Mouse (Mus musculus) A20 (cell line): ENCODE measurements around the gene Mettl5.
A peak's percentile ranks its signal among the peaks of the same experiment; 100 is the strongest.

ENCODE experiments used
- DNase-seq: peaks from one replicate; pipeline ENCODE4 v3.0.0-alpha.2; 2011; ENCODE audit warnings: low read depth, low spot score

Gene Mettl5

DNA sequence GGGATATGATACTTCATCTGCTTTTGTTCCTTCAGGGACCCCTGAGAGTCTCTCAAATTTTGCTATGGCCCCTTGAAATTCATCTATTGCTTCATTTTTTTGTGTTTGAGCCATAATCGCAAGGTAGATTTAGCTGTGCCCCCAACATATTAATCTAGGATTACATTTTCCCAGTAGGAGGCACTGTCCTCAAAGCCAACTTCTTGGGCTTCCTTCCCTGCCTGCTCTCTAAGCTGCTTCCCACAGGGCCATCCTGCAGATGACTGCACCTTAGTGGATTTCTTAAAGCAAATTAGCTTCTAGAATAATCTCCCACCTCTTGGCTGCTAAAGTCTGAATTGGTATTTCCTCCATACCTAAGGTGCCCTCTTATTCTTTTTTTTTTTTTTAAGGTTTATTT, 27.5 kb downstream of the Mettl5 start:
- DNase-seq, result peak; percentile 24

DNA sequence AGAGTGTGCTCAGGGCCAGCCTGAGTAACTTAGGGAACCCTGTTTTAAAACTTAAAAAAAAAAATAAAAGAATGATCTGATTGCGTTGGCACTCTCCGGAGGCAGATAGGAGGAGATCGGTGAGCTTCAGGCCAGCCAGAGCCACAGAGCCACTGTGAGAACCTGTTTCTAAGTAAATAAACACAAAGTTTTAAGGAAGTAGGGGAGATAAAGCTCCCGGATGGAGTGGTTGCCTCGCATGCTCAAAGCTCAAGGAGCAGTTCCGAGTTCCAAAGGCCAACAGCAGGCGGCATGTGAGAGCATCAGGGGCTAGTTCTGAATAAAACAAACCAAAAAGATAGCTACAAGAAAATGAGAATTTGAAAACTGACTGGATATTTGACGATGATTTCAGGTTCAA, 29.0 kb downstream of the Mettl5 start:
- no peak for DNase-seq

DNA sequence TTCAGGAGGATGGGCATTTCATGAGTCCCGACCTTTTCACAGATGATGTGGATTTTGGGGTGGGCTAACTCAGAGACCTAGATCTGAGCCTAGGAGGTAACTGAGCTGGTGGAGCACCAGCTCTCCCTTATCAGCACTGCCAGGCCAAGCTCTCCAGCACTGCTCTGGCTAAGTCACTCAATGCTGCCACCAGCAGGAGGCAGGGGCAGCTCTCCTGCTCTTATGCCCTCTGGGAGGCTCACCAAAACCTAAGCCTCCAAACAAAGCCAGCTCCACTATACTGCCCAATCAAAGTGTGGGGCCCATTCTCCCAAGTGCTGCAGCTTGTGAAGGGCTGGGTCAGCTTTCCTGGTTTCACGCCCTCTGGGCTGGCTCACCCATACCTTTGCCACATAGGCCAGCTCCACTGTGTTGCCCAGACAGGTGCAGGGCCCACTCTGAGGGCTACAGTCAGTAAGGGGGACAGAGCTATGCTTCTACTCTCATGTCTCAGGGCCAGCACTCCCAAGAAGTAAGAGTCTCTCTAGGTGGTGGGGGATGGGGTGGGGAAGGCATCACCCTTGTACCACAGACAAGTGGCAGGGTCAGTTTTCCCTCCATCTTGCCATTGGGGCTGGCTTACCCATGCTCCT, 33.9 kb downstream of the Mettl5 start:
- DNase-seq, result no peak

DNA sequence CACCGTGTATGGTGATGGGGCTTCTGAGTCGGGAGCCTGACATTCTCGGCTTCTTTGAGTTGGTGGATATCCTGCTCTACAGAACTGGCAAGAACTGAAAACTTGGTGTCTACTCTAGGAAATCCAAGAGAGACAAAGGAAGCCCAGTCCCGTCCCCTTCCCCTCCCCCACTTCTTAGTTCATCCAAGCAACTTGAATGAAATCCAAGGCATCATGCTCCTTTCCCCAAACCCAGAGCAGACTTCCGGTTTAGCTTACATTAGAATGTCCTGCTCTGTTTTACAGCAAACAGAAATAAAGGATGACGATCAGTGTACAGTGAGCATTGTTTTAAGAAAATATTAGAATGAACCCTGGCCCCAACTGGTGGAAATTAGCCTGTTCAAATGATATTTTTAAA, 36.2 kb downstream of the Mettl5 start:
- no peak for DNase-seq

DNA sequence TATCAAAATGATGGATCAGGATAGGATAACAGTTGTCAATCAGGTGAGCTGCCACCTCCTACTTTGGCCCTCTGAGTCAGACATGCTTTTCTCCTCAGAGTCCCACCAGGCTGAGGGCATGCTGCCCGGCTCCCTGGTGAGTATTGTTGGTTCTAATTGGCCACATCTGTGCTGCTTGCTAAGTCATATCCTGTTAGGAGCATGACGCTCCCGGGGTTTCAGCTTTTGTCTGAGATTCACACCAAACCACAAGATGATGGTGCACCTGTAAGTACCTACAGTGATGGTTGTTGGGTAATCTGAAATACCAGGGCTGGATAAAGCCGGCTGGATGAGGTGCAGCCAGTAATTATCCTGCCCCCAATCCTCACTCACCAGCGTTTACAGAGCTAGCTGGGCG, 45.2 kb downstream of the Mettl5 start:
- no peak for DNase-seq

DNA sequence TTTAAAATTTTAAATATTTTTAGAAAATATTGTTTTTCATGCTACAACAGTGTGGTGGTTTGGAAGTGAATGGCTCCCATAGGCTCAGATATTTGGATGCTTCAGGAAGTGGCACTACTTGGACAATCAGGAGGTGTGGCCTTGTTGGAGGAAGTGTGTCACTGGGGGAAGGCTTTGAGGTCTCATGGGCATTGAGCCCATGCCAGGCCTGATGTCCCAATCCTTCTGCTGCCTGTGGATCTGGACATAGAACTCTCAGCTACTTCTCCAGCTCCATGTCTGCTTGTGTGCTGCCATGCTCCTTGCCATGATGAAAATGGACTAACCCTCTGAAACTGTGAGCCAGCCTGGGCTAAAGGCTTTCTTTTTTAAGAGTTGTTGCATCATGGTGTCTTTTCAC, 46.7 kb downstream of the Mettl5 start:
- DNase-seq, result no peak

DNA sequence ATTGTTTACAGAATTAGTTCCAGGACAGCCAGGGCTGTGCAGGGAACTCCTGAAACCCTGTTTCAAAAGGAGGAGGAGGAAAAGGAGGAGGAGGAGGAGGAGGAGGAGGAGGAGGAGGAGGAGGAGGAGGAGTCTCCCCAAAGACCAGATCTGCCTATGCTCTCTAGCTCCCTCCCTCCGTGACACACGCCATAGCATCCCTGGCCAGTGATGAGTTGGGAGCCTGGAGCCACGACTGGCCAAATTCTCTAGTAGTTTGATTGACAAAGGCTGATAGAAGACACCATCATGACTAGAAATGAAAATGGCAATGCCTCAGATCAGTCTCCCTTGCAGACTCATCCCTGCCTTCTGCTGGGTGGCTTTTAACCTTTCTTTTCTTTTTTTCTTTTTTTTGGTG, 47.4 kb downstream of the Mettl5 start:
- DNase-seq, result no peak

DNA sequence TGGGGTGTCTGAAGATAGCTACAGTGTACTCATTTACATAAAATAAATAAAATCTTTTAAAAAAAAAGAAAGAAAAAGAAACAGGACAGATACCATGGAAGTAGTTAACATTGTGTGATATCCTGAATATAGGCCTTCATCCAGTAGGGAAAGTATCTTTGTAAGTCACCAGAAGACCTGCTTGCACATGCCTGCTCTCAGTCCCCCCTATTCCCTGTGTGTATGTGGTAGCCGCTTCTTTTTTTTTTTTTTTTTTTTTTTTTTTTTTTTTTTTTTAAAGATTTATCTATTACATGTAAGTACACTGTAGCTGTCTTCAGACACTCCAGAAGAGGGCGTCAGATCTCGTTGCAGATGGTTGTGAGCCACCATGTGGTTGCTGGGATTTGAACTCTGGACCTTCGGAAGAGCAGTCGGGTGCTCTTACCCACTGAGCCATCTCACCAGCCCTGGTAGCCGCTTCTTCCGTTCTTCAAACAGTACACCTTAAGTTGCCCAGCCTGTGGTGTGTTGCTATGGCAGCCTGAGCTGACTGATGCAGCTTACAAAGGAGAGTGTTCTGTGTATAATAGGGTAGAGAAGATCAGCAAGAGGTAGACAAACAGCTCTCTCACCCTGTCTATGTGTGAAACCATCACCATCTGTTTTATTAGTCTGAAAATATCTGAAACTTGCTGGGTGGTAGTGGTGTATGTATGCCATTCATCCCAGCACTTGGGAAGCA, 48.0 kb downstream of the Mettl5 start:
- peak; percentile 11 for DNase-seq

DNA sequence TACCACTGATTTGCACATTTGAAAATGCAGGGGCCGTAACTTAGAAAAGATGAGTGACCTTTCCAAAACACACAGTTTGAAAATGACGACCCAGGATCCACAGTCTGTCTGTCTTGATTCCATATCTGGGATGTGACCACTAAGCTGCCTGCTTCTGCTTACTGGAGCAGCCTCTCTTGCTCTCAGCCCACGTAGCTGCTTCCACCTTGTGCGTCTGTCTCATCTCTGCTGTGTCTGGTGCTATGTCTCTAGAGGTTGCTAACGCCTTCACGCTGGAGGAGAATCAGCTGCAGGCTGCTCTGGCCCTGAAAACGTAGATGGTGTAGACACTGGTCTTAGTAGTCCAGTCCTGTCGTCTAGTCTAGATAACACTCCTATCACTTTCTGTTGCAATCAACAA, 55.3 kb downstream of the Mettl5 start:
- DNase-seq, result no peak

DNA sequence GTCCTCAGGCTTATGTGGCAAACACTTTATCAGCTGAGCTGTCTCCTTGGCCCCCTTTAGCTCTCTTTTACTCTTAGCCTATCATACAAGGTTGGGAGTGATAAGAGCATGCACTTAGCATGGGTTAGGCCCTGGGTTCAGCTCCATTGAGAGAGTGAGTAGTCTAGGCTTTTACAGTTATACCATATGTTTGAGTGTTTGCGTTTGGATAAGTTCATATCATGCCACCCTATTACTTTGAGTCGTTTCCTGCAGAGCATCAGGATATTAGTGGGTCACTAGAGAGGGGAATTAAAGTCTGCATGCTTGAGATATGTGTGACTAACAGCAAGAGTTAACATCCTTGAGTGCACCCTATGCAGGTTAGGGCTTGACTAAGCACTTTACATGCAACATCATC, 55.7 kb downstream of the Mettl5 start:
- no peak for DNase-seq

DNA sequence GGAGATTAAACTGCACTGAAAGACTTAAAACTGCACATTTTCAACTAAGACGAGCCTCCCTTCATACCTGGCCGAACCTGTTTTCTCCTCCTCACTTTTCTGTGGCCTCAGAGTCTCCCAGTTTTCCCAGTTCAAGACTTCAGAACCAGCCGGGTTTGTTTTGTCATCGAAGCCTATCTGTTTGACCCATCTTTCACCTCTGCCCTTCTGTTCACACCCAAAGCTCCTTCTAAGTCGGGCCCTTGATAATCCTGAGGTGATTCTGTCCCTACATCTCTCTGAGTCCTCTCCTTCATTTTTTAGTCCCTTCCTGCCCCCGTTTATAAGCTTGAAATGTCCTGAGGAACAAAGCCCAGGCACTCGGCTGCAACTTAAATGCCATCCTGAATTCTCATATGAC, 57.4 kb downstream of the Mettl5 start:
- DNase-seq, result no peak

DNA sequence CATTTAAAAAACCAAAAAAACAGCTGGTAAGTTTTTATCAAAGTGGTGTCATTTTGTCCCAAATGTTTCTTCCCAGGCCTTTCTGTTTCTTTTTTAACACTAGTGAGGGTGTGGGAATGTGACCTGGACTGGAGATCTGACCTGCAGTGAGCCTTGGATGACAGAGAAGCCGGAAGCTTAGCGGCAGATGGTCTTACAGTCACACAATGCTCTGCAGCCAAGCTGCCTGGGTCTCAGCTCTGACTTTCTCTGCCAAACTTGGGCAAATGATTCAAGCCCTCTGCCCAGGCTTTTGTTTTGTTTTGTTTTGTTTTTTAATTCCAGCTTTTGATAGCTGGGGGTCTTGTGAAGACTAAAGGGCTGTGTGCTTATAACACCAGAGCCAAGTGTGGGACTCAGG, 59.0 kb downstream of the Mettl5 start:
- no peak for DNase-seq

DNA sequence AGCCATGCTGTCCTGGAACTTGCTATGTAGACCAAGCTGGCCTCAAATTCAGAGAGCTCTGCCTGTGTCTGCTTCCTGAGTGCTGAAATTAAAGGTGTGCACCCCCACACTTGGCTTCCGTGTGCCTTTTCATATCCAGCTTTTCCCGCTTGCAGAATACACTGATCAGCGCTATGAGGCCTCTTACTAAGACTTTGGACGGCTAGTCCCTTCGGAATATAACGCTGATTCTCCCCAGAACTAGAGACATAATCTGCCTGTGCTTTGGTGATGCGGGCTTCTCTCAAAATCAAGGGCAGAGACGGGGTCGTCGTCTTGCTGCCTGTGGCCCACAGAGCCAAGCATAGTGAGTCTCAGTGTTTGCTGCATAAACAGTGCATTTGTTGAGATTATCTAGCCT, 59.5 kb downstream of the Mettl5 start:
- no peak for DNase-seq

DNA sequence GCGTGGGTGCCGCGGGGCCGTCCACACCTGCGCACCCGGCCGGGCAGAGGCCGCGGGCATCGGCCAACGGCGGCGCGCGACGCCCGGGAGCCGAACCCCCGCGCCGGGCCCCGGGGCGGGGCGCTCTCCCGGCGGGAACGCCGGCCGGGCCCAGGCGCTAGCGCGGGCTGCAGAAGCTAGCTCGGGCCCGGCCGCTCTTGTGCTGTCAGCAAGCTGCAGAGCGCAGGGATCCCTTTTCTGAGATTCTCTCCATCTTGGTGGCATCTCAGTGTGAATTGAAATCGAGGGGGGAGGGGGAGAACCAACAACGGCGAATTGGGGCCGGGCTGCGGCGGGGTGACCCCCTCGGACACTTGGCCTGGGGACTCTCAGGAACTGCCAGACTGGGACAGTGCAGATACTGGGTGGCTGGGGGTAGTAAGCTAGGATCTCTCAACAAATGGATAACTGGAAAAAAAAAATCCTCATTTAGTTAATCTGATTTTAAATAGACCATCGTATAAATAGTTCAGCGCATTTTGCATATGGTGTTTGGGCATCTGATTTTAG, 62.2 kb downstream of the Mettl5 start:
- DNase-seq, result no peak

DNA sequence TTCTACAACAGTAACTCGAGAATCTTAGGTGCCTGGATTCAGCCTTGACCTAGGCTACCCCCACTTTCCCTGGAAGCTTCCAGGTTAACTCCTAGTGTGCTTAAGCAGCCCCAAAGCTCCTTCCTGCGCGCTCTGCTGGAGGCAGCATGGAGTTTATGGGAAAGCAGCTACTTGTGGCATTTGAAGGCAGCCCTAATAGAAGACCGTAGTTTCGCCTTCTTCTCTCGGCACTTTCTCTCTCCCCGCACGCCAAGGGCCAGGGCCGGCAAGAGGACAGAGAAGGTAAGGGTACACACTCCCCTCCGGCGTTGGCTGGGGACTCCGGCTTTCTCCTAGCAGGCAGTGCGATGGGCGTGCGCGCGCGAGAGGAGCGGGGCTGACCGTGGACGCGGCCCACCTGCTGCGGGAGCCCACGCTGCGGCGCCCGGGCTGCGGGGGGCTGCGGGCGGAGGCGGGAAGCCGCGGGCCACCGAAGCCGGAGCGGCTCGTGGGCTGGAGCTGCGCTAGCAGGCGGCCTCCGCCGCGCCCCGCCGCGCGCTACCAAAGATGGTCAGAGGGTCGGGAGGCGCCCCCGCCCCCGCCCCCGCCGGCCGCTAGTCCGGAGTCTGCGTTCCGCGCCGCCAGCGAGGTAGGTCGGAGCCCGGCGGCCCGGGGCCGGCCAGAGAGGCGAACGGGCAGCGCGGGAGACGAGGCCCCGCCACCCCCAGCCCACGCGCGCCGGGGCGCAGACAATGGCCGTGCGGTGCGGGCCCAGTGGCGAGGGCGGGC, 62.9 kb downstream of the Mettl5 start:
- DNase-seq, result no peak

DNA sequence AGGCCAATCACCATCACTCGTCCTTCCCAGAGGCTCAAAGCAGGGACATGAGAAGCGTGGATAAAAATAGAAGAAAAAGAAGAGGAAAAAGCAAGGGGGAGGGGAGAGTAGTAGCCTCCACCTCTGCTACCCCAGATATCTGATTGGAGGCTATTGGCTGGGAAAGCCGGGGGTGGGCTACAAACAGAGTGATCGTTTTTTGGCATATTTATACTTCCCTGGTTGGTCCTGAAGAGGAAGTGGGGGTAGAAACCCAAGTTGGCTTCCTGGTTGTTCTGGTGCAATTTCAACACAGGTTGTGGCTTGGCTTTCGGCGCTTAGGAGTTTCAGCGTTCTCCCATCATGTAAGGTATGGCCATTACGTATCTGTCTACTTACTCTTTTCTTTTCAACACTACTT, 63.7 kb downstream of the Mettl5 start, which contains the start of gene Klhl23:
Gene Klhl23 (plus strand): TSS at position 234 of the 400 bp plus-strand sequence.
- DNase-seq, result no peak
